ENCODE assay signal across 25 mouse cellular contexts in the genomic region with DNA sequence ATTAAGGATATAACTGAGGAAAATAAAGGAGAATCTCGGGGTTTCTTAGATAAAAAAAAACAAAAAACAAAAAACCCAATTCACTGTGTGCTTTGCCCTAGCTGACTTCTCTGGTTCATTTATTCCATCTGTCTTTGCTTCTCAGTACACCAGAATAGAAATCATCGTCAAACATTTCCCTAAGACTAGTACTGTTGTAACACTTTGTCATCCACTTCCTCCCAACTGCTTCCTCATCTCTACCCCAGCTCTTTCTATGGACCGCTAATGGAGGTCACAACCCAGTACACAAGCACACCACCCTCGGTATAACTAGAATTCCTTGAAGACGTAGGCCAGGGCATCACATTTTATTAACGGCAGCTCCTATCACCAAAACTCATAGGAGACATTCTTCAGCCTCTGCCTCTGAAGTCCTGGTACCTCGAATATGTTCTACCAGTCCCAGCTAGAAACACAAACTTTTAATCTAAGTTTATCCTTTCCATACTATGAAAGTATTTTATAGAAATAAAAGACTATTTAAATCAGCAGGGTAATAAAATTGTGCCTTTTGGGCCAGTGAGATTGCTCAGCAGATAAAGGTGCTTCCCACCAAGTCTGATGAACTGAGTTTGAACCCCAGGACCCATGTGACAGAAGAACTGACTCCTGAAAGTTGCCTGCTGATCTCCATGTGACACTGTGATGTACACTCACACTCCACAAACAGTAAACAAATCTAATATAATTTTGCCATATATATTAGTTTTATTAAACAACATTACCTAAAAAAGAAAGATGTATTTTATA. TPM values are rescaled to one million over a fixed set of nuclear protein-coding genes. Genes with fewer than 3 reads are reported as not detected.
DNase-seq lines count a peak whose midpoint lies in the region; ATAC-seq and TF ChIP-seq lines count a peak whose summit lies in the region.
"Had no signal": no experiment of that assay in that cellular context is flagged by ENCODE, and none has a peak within 500 bp of the region (broad histone marks: within the 10 kb centered on the region; RNA-seq: fewer than 3 reads in every experiment).

No protein-coding gene starts in this region.

- ATAC-seq in granulocyte monocyte progenitor cell, adult 5-6 weeks (replicated peaks; ENCODE audit: poor library complexity, severe bottlenecking) = peak; percentile 97
- peak; percentile 94 for ATAC-seq in monocyte, adult 5-6 weeks (replicated peaks; ENCODE audit: insufficient number of reproducible peaks, low FRiP score, low TSS enrichment, poor library complexity, severe bottlenecking)
- ATAC-seq in intestine, embryonic 16.5 days = no peak
- ATAC-seq: activated CD4-positive, CD25-positive, alpha-beta regulatory T cell, adult 4 months; forebrain, embryonic 13.5 days; hindbrain, postnatal 0 days; intestine, postnatal 0 days had no signal

- no peak overlapping the region for H3K9ac ChIP-seq in CH12.LX (ENCODE audit: insufficient read depth, low read depth)
- no peak overlapping the region for H3K9ac ChIP-seq in intestine, embryonic 16.5 days (ENCODE audit: low read depth, low read length)
- H3K9ac ChIP-seq: forebrain, embryonic 13.5 days; limb, embryonic 13.5 days; liver, embryonic 13.5 days; lung, embryonic 14.5 days; midbrain, embryonic 12.5 days had no signal

- no peak for TF ChIP-seq RAD21 in CH12.LX (IDR thresholded peaks at IDR 0.05; ENCODE audit: low read depth, low read length)

- no peaks in the 10 kb centered on the region for H3K9me3 ChIP-seq in CH12.LX (replicated peaks; ENCODE audit: low read length)
- no peaks in the 10 kb centered on the region for H3K9me3 ChIP-seq in intestine, embryonic 16.5 days (ENCODE audit: control insufficient read depth, low read length)
- H3K9me3 ChIP-seq: forebrain, embryonic 13.5 days; hindbrain, embryonic 10.5 days; limb, embryonic 13.5 days; liver, embryonic 13.5 days; midbrain, embryonic 12.5 days had no signal

- TF ChIP-seq EP300 in CH12.LX (IDR thresholded peaks at IDR 0.05; ENCODE audit: low read length) = peak; percentile 58

- H3K36me3 ChIP-seq in CH12.LX (replicated peaks in 1 of 2; ENCODE audit: control insufficient read depth in 1 of 2, insufficient read depth in 1 of 2, low read length in 1 of 2) = no peaks in the 10 kb centered on the region
- no peaks in the 10 kb centered on the region for H3K36me3 ChIP-seq in intestine, embryonic 16.5 days (ENCODE audit: control insufficient read depth, insufficient read depth, low read length)
- H3K36me3 ChIP-seq: limb, embryonic 13.5 days; liver, embryonic 13.5 days; midbrain, embryonic 12.5 days had no signal

- 68% methylated on average over 7 of the region's 7 CpGs for WGBS in intestine, embryonic 16.5 days

- intact Hi-C loops in left cerebral cortex, postnatal 4 days (cut with DNase I) = no loop called here

- no peak overlapping the region for H3K4me2 ChIP-seq in CH12.LX (ENCODE audit: insufficient read depth, low read depth, poor library complexity, severe bottlenecking)
- no peak overlapping the region for H3K4me2 ChIP-seq in intestine, embryonic 16.5 days (ENCODE audit: low read depth, low read length)
- H3K4me2 ChIP-seq: forebrain, embryonic 13.5 days; heart, embryonic 11.5 days; limb, embryonic 13.5 days; liver, embryonic 13.5 days; lung, embryonic 14.5 days; midbrain, embryonic 12.5 days had no signal

- peaks cover 16 to 78% of the 10 kb centered on the region in 2 experiments for H3K4me1 ChIP-seq in CH12.LX (ENCODE audit: control insufficient read depth in 1 of 2, insufficient read depth in 2 of 2)
- H3K4me1 ChIP-seq in intestine, embryonic 16.5 days (ENCODE audit: control insufficient read depth, insufficient read depth, low read length) = peaks cover 7% of the 10 kb centered on the region; the same call in 1 of the 2 replicates

- no peak for TF ChIP-seq CTCF in CH12.LX (conservative IDR thresholded peaks at IDR 0.05 in 1 of 2, IDR thresholded peaks at IDR 0.05 in 1 of 2; ENCODE audit: low read depth in 2 of 2, low read length in 2 of 2)

- H3K4me3 ChIP-seq in CH12.LX (replicated peaks in 1 of 3; ENCODE audit: low read depth in 2 of 3, low read length in 2 of 3, poor library complexity in 1 of 3) = no peak overlapping the region
- H3K4me3 ChIP-seq in intestine, embryonic 16.5 days (ENCODE audit: low read length) = no peak overlapping the region
- H3K4me3 ChIP-seq: forebrain, embryonic 13.5 days; gastrocnemius, adult 2 months; hindbrain, embryonic 10.5 days; limb, embryonic 13.5 days; liver, embryonic 13.5 days; midbrain, embryonic 12.5 days had no signal

- no peak for TF ChIP-seq POLR2A in CH12.LX (IDR thresholded peaks at IDR 0.05; ENCODE audit: low read depth, low read length)

- dilution Hi-C loops in CH12.LX (cut with MboI; ENCODE audit: extremely low pct_ligation_motif_present, extremely low pct_unique_long_range_greater_than_20kb, low sequenced_read_pairs) = no loop called here

- DNase-seq in heart, adult 11 months = peak; percentile 88
- DNase-seq in heart, adult 8-10 months (ENCODE audit: low spot score) = no peak
- DNase-seq in CH12.LX (ENCODE audit: extremely low read depth) = peak; percentile 45
- DNase-seq in right cerebral cortex, postnatal 14 days = no peak
- DNase-seq in left cerebral cortex, postnatal 4 days = no peak
- DNase-seq: adrenal gland, adult 8-10 months; cerebellum, adult 18-20 months; cerebellum, postnatal 14 days; gastrocnemius, adult 2 months; layer of hippocampus, postnatal 36 days; liver, embryonic 13.5 days; lung, embryonic 14.5 days; lung, postnatal 4 days; right cerebral cortex, postnatal 4 days had no signal

- H3K27ac ChIP-seq in CH12.LX (ENCODE audit: insufficient read depth, low read depth) = no peak overlapping the region
- no peak overlapping the region for H3K27ac ChIP-seq in intestine, embryonic 16.5 days (ENCODE audit: low read length)
- H3K27ac ChIP-seq: forebrain, embryonic 13.5 days; gastrocnemius, adult 2 months; hindbrain, embryonic 10.5 days; hindbrain, postnatal 0 days; limb, embryonic 13.5 days; liver, embryonic 13.5 days; midbrain, embryonic 12.5 days had no signal

- H3K27me3 ChIP-seq in CH12.LX (replicated peaks) = no peaks in the 10 kb centered on the region
- H3K27me3 ChIP-seq in intestine, embryonic 16.5 days (replicated peaks; ENCODE audit: control insufficient read depth, insufficient read depth, low read length) = no peaks in the 10 kb centered on the region
- H3K27me3 ChIP-seq: forebrain, embryonic 13.5 days; limb, embryonic 13.5 days; liver, embryonic 13.5 days; midbrain, embryonic 12.5 days had no signal

- peaks cover 3% of the 10 kb centered on the region; the same call in 1 of the 2 replicates for H3K79me2 ChIP-seq in CH12.LX (replicated peaks; ENCODE audit: control insufficient read depth, extremely low read depth, insufficient read depth, poor library complexity, severe bottlenecking)

- in situ Hi-C loops in CH12.LX (cut with MboI; ENCODE audit: low pct_ligation_motif_present, low pct_unique_long_range_greater_than_20kb, low sequenced_read_pairs) = loop anchor here (25.0 kb wide), 1 partner anchor 376 kb away; a partner anchor contains a TSS

TF ChIP-seq in CH12.LX, 34 proteins besides CTCF, POLR2A, EP300 and RAD21:
- TF ChIP-seq ETS1 (conservative IDR thresholded peaks at IDR 0.05; ENCODE audit: low read depth, low read length) (peak; percentile 22; the same call in 1 of the 2 replicates), BHLHE40 (IDR thresholded peaks at IDR 0.05; ENCODE audit: low read depth, low read length) (no peak), MEF2A (IDR thresholded peaks at IDR 0.05; ENCODE audit: borderline replicate concordance, low read depth, low read length) (peak; percentile 64), HCFC1 (IDR thresholded peaks at IDR 0.05; ENCODE audit: low read depth, low read length) (no peak), IRF4 (IDR thresholded peaks at IDR 0.05; ENCODE audit: low read depth, low read length) (no peak), USF1 (IDR thresholded peaks at IDR 0.05; ENCODE audit: low read depth, low read length) (no peak)
TF ChIP-seq in CH12.LX: peak in this region for 2.

RNA-seq across cellular contexts. Expression of a gene that starts 19.8 kb away (rescaled TPM):
- total RNA-seq in heart, adult 8-10 months (2022) = 10 to 100 TPM; 27.1 to 32.0 (median 27.8) TPM
- total RNA-seq in CH12.LX (2012; rRNA removed) (3.2 and 4.1 TPM in 2 replicates), CH12.LX (2014; rRNA removed) (15.9 and 16.5 TPM in 2 replicates)
- polyA plus RNA-seq in CH12.LX (2012; ENCODE audit: insufficient read length, low read depth) = 12.7 and 14.4 TPM in 2 replicates
- total RNA-seq in granulocyte monocyte progenitor cell, adult 5-6 weeks (2014; fragmentation: Nextera tagmentation) = 34.1 and 54.1 TPM in 2 replicates
- total RNA-seq in granulocyte monocyte progenitor cell, adult 5-6 weeks (2017) = 21.7 and 27.4 TPM in 2 replicates
- total RNA-seq in monocyte, adult 5-6 weeks (2017) = 113 to 194 TPM (median 152 TPM) in 3 replicates
- total RNA-seq in left cerebral cortex, postnatal 4 days (2021) = 10 to 100 TPM; 51.7 to 60.8 TPM
- polyA plus RNA-seq in intestine, embryonic 16.5 days (2015; fragmentation: Nextera tagmentation; extraction: Ambion mirVana) = 10.6 and 12.1 TPM in 2 replicates

Comparison
In these comparisons a context has a peak if more than half of its experiments do, and no peak if none do; other contexts are left out.
1. DNase-seq: peak in heart, adult 11 months (single experiment) and CH12.LX (single experiment); none in heart, adult 8-10 months (single experiment), right cerebral cortex, postnatal 14 days (single experiment) and left cerebral cortex, postnatal 4 days (single experiment).